Mouse (Mus musculus): Measurements from ENCODE around the gene Crybg1. TPM values are rescaled to one million over a fixed set of nuclear protein-coding genes. Genes with fewer than 3 reads are reported as not detected.

The Crybg1 gene
- 0.16 and 0.22 TPM in 2 replicates for polyA plus RNA-seq (2016; fragmentation: Nextera tagmentation; extraction: Ambion mirVana)

GRCm38 (mm10) chr10:44148337-44149317 is at the start of gene Crybg1:
Crybg1 (minus strand) TSS chr10:44148853.
- H3K9me3 ChIP-seq: no peaks in the 10 kb centered on the region; the same call in 1 of the 2 replicates
- 5% methylated on average over 53 of the region's 53 CpGs for WGBS
- H3K4me3 ChIP-seq: peak within 1 kb of the TSS; percentile 55
- peaks cover 31% of the 10 kb centered on the region for H3K27me3 ChIP-seq (ENCODE audit: poor library complexity, severe bottlenecking)
- H3K36me3 ChIP-seq (replicated peaks): no peaks in the 10 kb centered on the region
- no peak within 1 kb of the TSS for H3K27ac ChIP-seq
- peaks cover 13% of the 10 kb centered on the region for H3K4me1 ChIP-seq
- DNase-seq (ENCODE audit: extremely low spot score, low spot score): peak; percentile 77

- H3K9me3 ChIP-seq: no peaks in the 10 kb centered on the region
- no peak overlapping the region for H3K27ac ChIP-seq
- no peak for DNase-seq (ENCODE audit: extremely low spot score, low spot score)
- H3K27me3 ChIP-seq (ENCODE audit: poor library complexity, severe bottlenecking): no peaks in the 10 kb centered on the region
- H3K4me1 ChIP-seq: no peaks in the 10 kb centered on the region
- WGBS: 2% methylated on average over 1 of the region's 1 CpGs
- H3K36me3 ChIP-seq (replicated peaks): no peaks in the 10 kb centered on the region
- no peak overlapping the region for H3K4me3 ChIP-seq
Observed at GRCm38 (mm10) chr10:44177365-44177764, 28.7 kb upstream of the Crybg1 start.

GRCm38 (mm10) chr10:44176548-44176947 is 27.9 kb upstream of the Crybg1 start:
- H3K4me3 ChIP-seq: no peak overlapping the region
- H3K27me3 ChIP-seq (ENCODE audit: poor library complexity, severe bottlenecking): no peaks in the 10 kb centered on the region
- no peaks in the 10 kb centered on the region for H3K36me3 ChIP-seq (replicated peaks)
- H3K27ac ChIP-seq: no peak overlapping the region
- no peak for DNase-seq (ENCODE audit: extremely low spot score, low spot score)
- H3K9me3 ChIP-seq: no peaks in the 10 kb centered on the region
- H3K4me1 ChIP-seq: no peaks in the 10 kb centered on the region

GRCm38 (mm10) chr10:44176120-44176519 is 27.5 kb upstream of the Crybg1 start:
- H3K4me1 ChIP-seq: no peaks in the 10 kb centered on the region
- no peak overlapping the region for H3K4me3 ChIP-seq
- H3K9me3 ChIP-seq: no peaks in the 10 kb centered on the region
- 96% methylated on average over 5 of the region's 5 CpGs for WGBS
- H3K36me3 ChIP-seq (replicated peaks): no peaks in the 10 kb centered on the region
- H3K27me3 ChIP-seq (ENCODE audit: poor library complexity, severe bottlenecking): no peaks in the 10 kb centered on the region
- H3K27ac ChIP-seq: no peak overlapping the region
- no peak for DNase-seq (ENCODE audit: extremely low spot score, low spot score)

- Histone ChIP-seq H3K4me1 (no peaks in the 10 kb centered on the region), H3K9me3 (no peaks in the 10 kb centered on the region), H3K27me3 (ENCODE audit: poor library complexity, severe bottlenecking) (no peaks in the 10 kb centered on the region), H3K27ac (no peak overlapping the region), H3K36me3 (replicated peaks) (no peaks in the 10 kb centered on the region), H3K4me3 (no peak overlapping the region)
- 87% methylated on average over 12 of the region's 12 CpGs for WGBS
- no peak for DNase-seq (ENCODE audit: extremely low spot score, low spot score)
Observed at GRCm38 (mm10) chr10:44170145-44170544, 21.5 kb upstream of the Crybg1 start.

- WGBS: 82% methylated on average over 5 of the region's 5 CpGs
- Histone ChIP-seq H3K4me3 (no peak overlapping the region), H3K36me3 (replicated peaks) (no peaks in the 10 kb centered on the region), H3K27me3 (ENCODE audit: poor library complexity, severe bottlenecking) (no peaks in the 10 kb centered on the region), H3K4me1 (no peaks in the 10 kb centered on the region), H3K9me3 (no peaks in the 10 kb centered on the region), H3K27ac (no peak overlapping the region)
- DNase-seq (ENCODE audit: extremely low spot score, low spot score): no peak
Observed at GRCm38 (mm10) chr10:44167061-44167460, 18.4 kb upstream of the Crybg1 start.

GRCm38 (mm10) chr10:44164258-44164975 is 15.8 kb upstream of the Crybg1 start:
- no peaks in the 10 kb centered on the region for H3K27me3 ChIP-seq (ENCODE audit: poor library complexity, severe bottlenecking)
- no peaks in the 10 kb centered on the region for H3K4me1 ChIP-seq
- H3K4me3 ChIP-seq: no peak overlapping the region
- H3K9me3 ChIP-seq: no peaks in the 10 kb centered on the region
- H3K36me3 ChIP-seq (replicated peaks): no peaks in the 10 kb centered on the region
- DNase-seq (ENCODE audit: extremely low spot score, low spot score): no peak
- H3K27ac ChIP-seq: no peak overlapping the region
- WGBS: 81% methylated on average over 8 of the region's 8 CpGs

- no peaks in the 10 kb centered on the region for H3K9me3 ChIP-seq
- no peaks in the 10 kb centered on the region for H3K4me1 ChIP-seq
- no peaks in the 10 kb centered on the region for H3K36me3 ChIP-seq (replicated peaks)
- H3K27me3 ChIP-seq (ENCODE audit: poor library complexity, severe bottlenecking): no peaks in the 10 kb centered on the region
- 87% methylated on average over 4 of the region's 4 CpGs for WGBS
- DNase-seq (ENCODE audit: extremely low spot score, low spot score): no peak
- no peak overlapping the region for H3K4me3 ChIP-seq
- H3K27ac ChIP-seq: no peak overlapping the region
Observed at GRCm38 (mm10) chr10:44163028-44163427, 14.4 kb upstream of the Crybg1 start.

GRCm38 (mm10) chr10:44160150-44160549 is 11.5 kb upstream of the Crybg1 start:
- WGBS: 69% methylated on average over 4 of the region's 4 CpGs
- DNase-seq (ENCODE audit: extremely low spot score, low spot score): no peak
- no peaks in the 10 kb centered on the region for H3K27me3 ChIP-seq (ENCODE audit: poor library complexity, severe bottlenecking)
- no peaks in the 10 kb centered on the region for H3K4me1 ChIP-seq
- no peak overlapping the region for H3K27ac ChIP-seq
- no peak overlapping the region for H3K4me3 ChIP-seq
- H3K36me3 ChIP-seq (replicated peaks): no peaks in the 10 kb centered on the region
- no peaks in the 10 kb centered on the region for H3K9me3 ChIP-seq

- Histone ChIP-seq H3K27me3 (ENCODE audit: poor library complexity, severe bottlenecking) (no peaks in the 10 kb centered on the region), H3K36me3 (replicated peaks) (no peaks in the 10 kb centered on the region), H3K4me1 (no peaks in the 10 kb centered on the region), H3K4me3 (no peak overlapping the region), H3K9me3 (no peaks in the 10 kb centered on the region), H3K27ac (no peak overlapping the region)
- DNase-seq (ENCODE audit: extremely low spot score, low spot score): no peak
- WGBS: 69% methylated on average over 2 of the region's 2 CpGs
Observed at GRCm38 (mm10) chr10:44157489-44157888, 8.8 kb upstream of the Crybg1 start.

GRCm38 (mm10) chr10:44150501-44150900 is 1.8 kb upstream of the Crybg1 start:
- Histone ChIP-seq H3K4me1 (peaks cover 13% of the 10 kb centered on the region), H3K27me3 (ENCODE audit: poor library complexity, severe bottlenecking) (peaks cover 31% of the 10 kb centered on the region), H3K27ac (no peak overlapping the region), H3K9me3 (no peaks in the 10 kb centered on the region; the same call in 1 of the 2 replicates), H3K4me3 (no peak overlapping the region), H3K36me3 (replicated peaks) (no peaks in the 10 kb centered on the region)
- WGBS: 97% methylated on average over 2 of the region's 2 CpGs
- DNase-seq (ENCODE audit: extremely low spot score, low spot score): no peak

GRCm38 (mm10) chr10:44143401-44143800 is 5.3 kb downstream of the Crybg1 start:
- peaks cover 2% of the 10 kb centered on the region for H3K4me1 ChIP-seq
- H3K27me3 ChIP-seq (ENCODE audit: poor library complexity, severe bottlenecking): peaks cover 14% of the 10 kb centered on the region
- DNase-seq (ENCODE audit: extremely low spot score, low spot score): no peak
- no peaks in the 10 kb centered on the region for H3K36me3 ChIP-seq (replicated peaks)
- WGBS: 93% methylated on average over 10 of the region's 10 CpGs
- H3K9me3 ChIP-seq: no peaks in the 10 kb centered on the region
- no peak overlapping the region for H3K27ac ChIP-seq
- H3K4me3 ChIP-seq: no peak overlapping the region

Data from forebrain, embryonic 10.5 days (tissue).